Mouse (Mus musculus) embryonic facial prominence, embryonic 10.5 days (tissue): Measurements from ENCODE around the gene Gm8122. TPM values are rescaled to one million over a fixed set of nuclear protein-coding genes. Genes with fewer than 3 reads are reported as not detected.
A peak's percentile ranks its signal among the peaks of the same experiment; 100 is the strongest.
"Not testable (repeated sequence)": the region's sequence is repeated elsewhere in the genome, so short reads cannot be mapped to it uniquely, and the experiment has no call there.

ENCODE experiments used
- DNase-seq: peaks from one replicate; pipeline ENCODE4 v3.0.0-alpha.2; 2017; ENCODE audit warnings: low spot score
- H3K27ac ChIP-seq: fragments of 300-500 bp; sonication (generic); replicated peaks from 2 replicates; pipeline ENCODE4 v1.5.1; 2016; ENCODE audit warnings: mild to moderate bottlenecking
- H3K27me3 ChIP-seq: fragments of 300-500 bp; sonication (generic); replicated peaks from 2 replicates; pipeline ENCODE4 v1.6.1; 2016; ENCODE audit warnings: low read depth, mild to moderate bottlenecking; ENCODE audit not compliant: poor library complexity, severe bottlenecking
- H3K36me3 ChIP-seq: fragments of 300-500 bp; sonication (generic); replicated peaks from 2 replicates; pipeline ENCODE4 v1.6.1; 2016; ENCODE audit warnings: mild to moderate bottlenecking, moderate library complexity
- H3K4me1 ChIP-seq: fragments of 300-500 bp; sonication (generic); 2 replicates; pipeline ENCODE4 v1.6.1; 2016
- H3K4me3 ChIP-seq: fragments of 300-500 bp; sonication (generic); 2 replicates; pipeline ENCODE4 v1.5.1; 2016; ENCODE audit warnings: mild to moderate bottlenecking, moderate library complexity
- H3K9me3 ChIP-seq: fragments of 300-500 bp; sonication (generic); 2 replicates; pipeline ENCODE4 v1.6.1; 2016; ENCODE audit warnings: mild to moderate bottlenecking
- WGBS: fragments of 180-500 bp; shearing (Covaris S2); methylation state at CpG from one replicate; pipeline ENCODE4 v1.1.7; 2016; 5-methylcytosine and 5-hydroxymethylcytosine counted together
- polyA plus RNA-seq: library from polyadenylated mRNA; unstranded; fragments of >200 nt; fragmentation: Nextera tagmentation; extraction: Ambion mirVana; gene quantifications from 2 replicates; pipeline ENCODE4 v1.2.1, GENCODE M21; 2016

The Gm8122 gene
- not detected in 2 replicates for polyA plus RNA-seq

- not testable (repeated sequence) for H3K27me3 ChIP-seq, H3K27ac ChIP-seq, H3K4me3 ChIP-seq, H3K4me1 ChIP-seq, DNase-seq, H3K9me3 ChIP-seq, H3K36me3 ChIP-seq
- WGBS = 92% methylated on average over 4 of the region's 4 CpGs
Measured at GRCm38 (mm10) chr14:43235204-43235603, at the start of gene Gm8122. Gene Gm8122, minus strand, starts transcription at chr14:43235304.

- H3K27ac ChIP-seq, H3K27me3 ChIP-seq, H3K4me3 ChIP-seq, H3K4me1 ChIP-seq, H3K36me3 ChIP-seq, H3K9me3 ChIP-seq: not testable (repeated sequence)
- peak; percentile 5 for DNase-seq
- 88% methylated on average over 3 of the region's 3 CpGs for WGBS
Measured at GRCm38 (mm10) chr14:43278681-43279080, 43.6 kb upstream of the Gm8122 start.

- H3K9me3 ChIP-seq, H3K4me3 ChIP-seq, H3K27ac ChIP-seq, H3K4me1 ChIP-seq, H3K27me3 ChIP-seq, H3K36me3 ChIP-seq: not testable (repeated sequence)
- peak; percentile 5 for DNase-seq
- 78% methylated on average over 4 of the region's 4 CpGs for WGBS
Measured at GRCm38 (mm10) chr14:43278146-43278545, 43.0 kb upstream of the Gm8122 start.

- not testable (repeated sequence) for H3K9me3 ChIP-seq, H3K4me3 ChIP-seq, H3K27ac ChIP-seq, H3K4me1 ChIP-seq, H3K27me3 ChIP-seq, DNase-seq, H3K36me3 ChIP-seq
- 71% methylated on average over 2 of the region's 2 CpGs for WGBS
Measured at GRCm38 (mm10) chr14:43277468-43277867, 42.4 kb upstream of the Gm8122 start.

- not testable (repeated sequence) for H3K4me1 ChIP-seq, DNase-seq, H3K4me3 ChIP-seq, H3K9me3 ChIP-seq, H3K27me3 ChIP-seq, H3K36me3 ChIP-seq, H3K27ac ChIP-seq
- WGBS = 88% methylated on average over 1 of the region's 1 CpGs
Measured at GRCm38 (mm10) chr14:43275752-43276151, 40.6 kb upstream of the Gm8122 start.

GRCm38 (mm10) chr14:43274986-43275511 lies 39.9 kb upstream of the Gm8122 start, which contains the start of gene Gm9732:
Gene Gm9732, plus strand, starts transcription at chr14:43275036.
- 83% methylated on average over 8 of the region's 8 CpGs for WGBS

GRCm38 (mm10) chr14:43273161-43273560 lies 38.1 kb upstream of the Gm8122 start:
- 87% methylated on average over 1 of the region's 1 CpGs for WGBS
- not testable (repeated sequence) for H3K9me3 ChIP-seq, H3K4me3 ChIP-seq, H3K36me3 ChIP-seq, DNase-seq, H3K27me3 ChIP-seq, H3K27ac ChIP-seq, H3K4me1 ChIP-seq

More at GRCm38 (mm10) chr14:43274986-43275511, 39.9 kb upstream of the Gm8122 start, which contains the start of gene Gm9732:
- not testable (repeated sequence) for H3K27ac ChIP-seq, H3K36me3 ChIP-seq, H3K4me3 ChIP-seq, H3K4me1 ChIP-seq, H3K9me3 ChIP-seq, H3K27me3 ChIP-seq
- peak; percentile 6 for DNase-seq

GRCm38 (mm10) chr14:43269211-43269610 lies 34.1 kb upstream of the Gm8122 start:
- not testable (repeated sequence) for DNase-seq, H3K27me3 ChIP-seq, H3K36me3 ChIP-seq, H3K4me3 ChIP-seq, H3K4me1 ChIP-seq, H3K9me3 ChIP-seq, H3K27ac ChIP-seq
- WGBS = 91% methylated on average over 3 of the region's 3 CpGs

GRCm38 (mm10) chr14:43268521-43269084 lies 33.5 kb upstream of the Gm8122 start:
- not testable (repeated sequence) for H3K27me3 ChIP-seq, H3K9me3 ChIP-seq, H3K36me3 ChIP-seq, H3K27ac ChIP-seq, H3K4me1 ChIP-seq, H3K4me3 ChIP-seq
- 65% methylated on average over 2 of the region's 2 CpGs for WGBS
- peak; percentile 3 for DNase-seq

- WGBS = 94% methylated on average over 3 of the region's 3 CpGs
- H3K36me3 ChIP-seq, H3K4me1 ChIP-seq, H3K4me3 ChIP-seq, H3K27me3 ChIP-seq, H3K27ac ChIP-seq, H3K9me3 ChIP-seq: not testable (repeated sequence)
- peak; percentile 5 for DNase-seq
Measured at GRCm38 (mm10) chr14:43263421-43263820, 28.3 kb upstream of the Gm8122 start.

GRCm38 (mm10) chr14:43258349-43258748 lies 23.2 kb upstream of the Gm8122 start, which contains the start of gene Gm8126:
Gene Gm8126, plus strand, starts transcription at chr14:43258649.
- not testable (repeated sequence) for H3K36me3 ChIP-seq, H3K27ac ChIP-seq, H3K27me3 ChIP-seq, DNase-seq, H3K9me3 ChIP-seq, H3K4me3 ChIP-seq, H3K4me1 ChIP-seq
- 93% methylated on average over 3 of the region's 4 CpGs for WGBS

- not testable (repeated sequence) for H3K9me3 ChIP-seq, DNase-seq, H3K4me1 ChIP-seq, H3K4me3 ChIP-seq, H3K27me3 ChIP-seq, H3K27ac ChIP-seq, H3K36me3 ChIP-seq
- WGBS = 86% methylated on average over 1 of the region's 1 CpGs
Measured at GRCm38 (mm10) chr14:43256511-43256910, 21.4 kb upstream of the Gm8122 start.

- H3K4me3 ChIP-seq, H3K36me3 ChIP-seq, H3K27ac ChIP-seq, H3K4me1 ChIP-seq, H3K27me3 ChIP-seq, H3K9me3 ChIP-seq: not testable (repeated sequence)
- DNase-seq = peak; percentile 6
- 37% methylated on average over 5 of the region's 6 CpGs for WGBS
Measured at GRCm38 (mm10) chr14:43250549-43251253, 15.6 kb upstream of the Gm8122 start.
